Mouse (Mus musculus) ES-Bruce4 (cell line): ENCODE measurements around the gene Mex3a. TPM values are rescaled to one million over a fixed set of nuclear protein-coding genes. Genes with fewer than 3 reads are reported as not detected.
A peak's percentile ranks its signal among the peaks of the same experiment; 100 is the strongest.

Experiments
- H3K27ac ChIP-seq: 2 replicates; pipeline ENCODE4 v1.5.1; 2012; ENCODE audit warnings: low read length, inconsistent platforms; ENCODE audit not compliant: insufficient read depth
- H3K27me3 ChIP-seq: 2 replicates; pipeline ENCODE4 v1.6.1; 2012; ENCODE audit warnings: mild to moderate bottlenecking, low read length, inconsistent platforms; ENCODE audit not compliant: control insufficient read depth, poor library complexity, insufficient read depth, severe bottlenecking
- H3K36me3 ChIP-seq: 2 replicates; pipeline ENCODE4 v1.6.1; 2012; ENCODE audit warnings: inconsistent platforms, mild to moderate bottlenecking, low read length, moderate library complexity; ENCODE audit not compliant: control insufficient read depth, poor library complexity, insufficient read depth, severe bottlenecking
- H3K4me1 ChIP-seq: one replicate; pipeline ENCODE4 v1.8.1; 2011; ENCODE audit warnings: low read length; ENCODE audit not compliant: control insufficient read depth, insufficient read depth
- H3K4me3 ChIP-seq: 2 replicates; pipeline ENCODE4 v1.5.1; 2011; ENCODE audit warnings: low read depth, mild to moderate bottlenecking, low read length
- H3K9ac ChIP-seq: 2 replicates; pipeline ENCODE4 v1.6.1; 2012; ENCODE audit warnings: low read depth, mild to moderate bottlenecking, inconsistent platforms; ENCODE audit not compliant: poor library complexity, severe bottlenecking
- H3K9me3 ChIP-seq: replicated peaks from 2 replicates; pipeline ENCODE4 v1.6.1; 2012; ENCODE audit warnings: mild to moderate bottlenecking, low read length, inconsistent platforms; ENCODE audit not compliant: control insufficient read depth, poor library complexity, insufficient read depth, severe bottlenecking
- CTCF ChIP-seq: IDR thresholded peaks from one replicate; pipeline ENCODE4 v1.8.1; 2011; ENCODE audit warnings: low read depth, low read length
- EP300 ChIP-seq: IDR thresholded peaks from 2 replicates; pipeline ENCODE4 v1.6.1; 2011; ENCODE audit warnings: low read depth, low read length; ENCODE audit not compliant: insufficient read depth
- POLR2A ChIP-seq: IDR thresholded peaks from one replicate; pipeline ENCODE4 v1.8.1; 2011; ENCODE audit warnings: low read length; ENCODE audit not compliant: insufficient read depth
- polyA plus RNA-seq: library from polyadenylated mRNA; stranded (reverse); fragments of >200 nt; gene quantifications from 2 replicates; pipeline ENCODE4 v1.2.4, GENCODE M21; 2011; ENCODE audit warnings: low read depth; ENCODE audit not compliant: missing spikeins, insufficient read depth, insufficient read length

The Mex3a gene
- polyA plus RNA-seq, 1 experiment = 43.4 TPM

DNA sequence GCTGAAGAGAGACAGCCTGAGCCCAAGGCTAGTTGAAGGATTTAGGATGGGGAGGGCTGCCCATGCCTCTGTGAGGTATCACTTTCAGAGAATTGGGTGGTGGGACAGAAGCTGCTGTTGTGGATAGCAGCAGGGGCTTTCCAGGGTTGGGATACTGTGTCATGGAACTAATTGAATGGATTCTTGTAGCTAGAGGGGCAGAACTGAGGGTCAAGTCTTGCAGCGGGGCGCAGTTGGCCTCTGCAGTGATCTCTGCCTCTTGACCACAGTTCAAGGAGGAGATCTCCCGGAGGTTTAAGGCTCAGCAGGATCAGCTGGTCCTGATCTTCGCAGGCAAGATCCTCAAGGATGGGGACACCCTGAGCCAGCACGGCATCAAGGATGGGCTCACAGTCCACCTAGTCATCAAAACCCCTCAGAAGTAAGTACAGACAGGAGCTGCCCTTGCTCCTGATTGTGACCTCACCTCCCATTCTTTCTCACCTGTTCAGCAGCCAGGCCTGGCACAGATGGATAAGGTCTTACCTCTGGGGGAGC, 22.9 kb downstream of the Mex3a start:
- peak overlapping the region; percentile 100 for H3K9ac ChIP-seq
- no peaks in the 10 kb centered on the region for H3K27me3 ChIP-seq
- no peak for TF ChIP-seq EP300
- no peak for TF ChIP-seq POLR2A
- no peak for TF ChIP-seq CTCF
- H3K4me1 ChIP-seq = peaks cover 2% of the 10 kb centered on the region
- peak overlapping the region; percentile 34 for H3K4me3 ChIP-seq
- peaks cover 44% of the 10 kb centered on the region for H3K36me3 ChIP-seq
- H3K9me3 ChIP-seq = no peaks in the 10 kb centered on the region
- H3K27ac ChIP-seq = no peak overlapping the region

DNA sequence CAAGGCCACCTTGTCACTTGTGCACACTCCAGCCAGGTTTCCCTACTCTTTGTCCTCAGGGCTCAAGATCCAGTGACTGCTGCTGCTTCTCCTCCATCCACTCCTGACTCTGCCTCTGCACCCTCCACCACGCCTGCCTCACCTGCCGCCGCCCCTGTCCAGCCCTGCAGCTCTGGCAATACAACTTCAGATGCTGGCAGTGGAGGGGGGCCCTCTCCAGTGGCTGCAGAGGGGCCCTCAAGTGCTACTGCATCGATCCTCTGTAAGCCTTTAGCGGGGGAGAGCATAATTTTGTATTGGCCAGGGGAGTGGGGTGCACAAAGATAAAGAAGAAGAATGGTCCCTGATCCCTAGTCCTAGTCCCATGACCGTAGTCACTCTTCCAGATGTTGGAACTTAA, 23.5 kb downstream of the Mex3a start:
- Histone ChIP-seq H3K4me1 (peaks cover 2% of the 10 kb centered on the region), H3K9me3 (no peaks in the 10 kb centered on the region), H3K4me3 (no peak overlapping the region), H3K9ac (no peak overlapping the region), H3K27me3 (no peaks in the 10 kb centered on the region), H3K36me3 (peaks cover 50% of the 10 kb centered on the region), H3K27ac (no peak overlapping the region)
- no peak for TF ChIP-seq EP300
- TF ChIP-seq POLR2A = no peak
- TF ChIP-seq CTCF = no peak

DNA sequence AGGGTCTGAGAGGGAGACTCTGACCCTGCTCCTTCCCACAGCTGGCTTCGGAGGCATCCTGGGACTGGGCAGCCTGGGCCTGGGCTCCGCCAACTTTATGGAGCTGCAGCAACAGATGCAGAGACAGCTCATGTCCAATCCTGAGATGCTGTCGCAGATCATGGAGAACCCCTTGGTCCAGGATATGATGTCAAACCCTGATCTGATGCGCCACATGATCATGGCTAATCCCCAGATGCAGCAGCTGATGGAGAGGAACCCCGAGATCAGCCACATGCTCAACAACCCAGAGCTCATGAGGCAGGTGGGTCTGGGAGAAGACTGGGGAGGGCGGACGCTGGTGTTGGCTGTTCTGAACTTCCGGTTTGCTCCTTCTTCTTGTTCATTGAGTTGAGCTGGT, 24.4 kb downstream of the Mex3a start:
- TF ChIP-seq EP300 (no peak), CTCF (no peak), POLR2A (no peak)
- Histone ChIP-seq H3K4me3 (no peak overlapping the region), H3K9ac (no peak overlapping the region)

DNA sequence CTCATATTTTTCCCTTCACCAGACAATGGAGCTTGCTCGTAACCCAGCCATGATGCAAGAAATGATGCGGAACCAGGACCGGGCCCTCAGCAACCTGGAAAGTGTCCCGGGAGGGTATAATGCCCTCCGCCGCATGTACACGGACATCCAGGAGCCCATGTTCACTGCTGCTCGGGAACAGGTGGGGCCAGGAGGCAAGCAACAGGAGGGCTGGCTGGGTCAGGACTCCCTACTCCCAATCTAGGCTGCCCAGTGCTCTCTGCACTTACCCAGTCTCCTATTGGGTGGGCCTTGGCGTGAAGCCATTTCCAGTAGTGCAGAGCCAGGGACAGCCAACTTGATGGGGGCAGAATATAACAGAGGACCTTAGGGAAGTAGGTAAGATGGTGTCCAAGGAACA, 27.4 kb downstream of the Mex3a start:
- Histone ChIP-seq H3K27me3 (no peaks in the 10 kb centered on the region), H3K9ac (no peak overlapping the region), H3K4me1 (peaks cover 2% of the 10 kb centered on the region), H3K27ac (no peak overlapping the region), H3K9me3 (no peaks in the 10 kb centered on the region), H3K4me3 (no peak overlapping the region), H3K36me3 (peaks cover 81% of the 10 kb centered on the region)
- TF ChIP-seq POLR2A (no peak), CTCF (no peak)

More for the DNA sequence above, 24.4 kb downstream of the Mex3a start:
- H3K27me3 ChIP-seq = no peaks in the 10 kb centered on the region
- H3K4me1 ChIP-seq = peaks cover 2% of the 10 kb centered on the region
- H3K27ac ChIP-seq = no peak overlapping the region
- H3K9me3 ChIP-seq = no peaks in the 10 kb centered on the region
- H3K36me3 ChIP-seq = peaks cover 56% of the 10 kb centered on the region

DNA sequence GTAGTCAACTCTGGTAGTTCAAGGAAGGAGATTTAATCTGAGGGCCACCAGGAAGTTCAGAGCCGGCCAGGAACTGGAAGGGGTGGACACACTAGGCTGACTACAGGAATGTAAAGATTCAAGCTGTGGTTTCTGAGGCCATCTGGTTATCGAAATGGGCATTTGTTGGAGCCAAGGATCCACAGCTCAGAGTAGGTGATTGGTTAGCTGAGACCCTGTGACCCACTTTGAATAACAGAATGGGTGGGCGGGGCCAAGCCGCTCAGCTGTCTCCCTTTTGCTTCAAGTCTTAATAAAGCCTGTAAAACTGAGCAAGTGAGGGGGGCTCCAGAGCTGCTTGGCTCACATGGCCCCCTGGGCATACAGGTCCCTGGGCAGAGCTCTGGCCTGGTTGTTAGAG, 29.8 kb downstream of the Mex3a start:
- peak overlapping the region; percentile 27; the same call in 1 of the 2 replicates for H3K9ac ChIP-seq
- H3K36me3 ChIP-seq = peaks cover 90% of the 10 kb centered on the region
- peaks cover 4% of the 10 kb centered on the region for H3K4me1 ChIP-seq
- H3K27me3 ChIP-seq = no peaks in the 10 kb centered on the region
- H3K9me3 ChIP-seq = no peaks in the 10 kb centered on the region
- peak overlapping the region; percentile 11; the same call in 1 of the 2 replicates for H3K4me3 ChIP-seq
- H3K27ac ChIP-seq = peak overlapping the region; percentile 42
- TF ChIP-seq EP300 (no peak), POLR2A (peak; percentile 1)

DNA sequence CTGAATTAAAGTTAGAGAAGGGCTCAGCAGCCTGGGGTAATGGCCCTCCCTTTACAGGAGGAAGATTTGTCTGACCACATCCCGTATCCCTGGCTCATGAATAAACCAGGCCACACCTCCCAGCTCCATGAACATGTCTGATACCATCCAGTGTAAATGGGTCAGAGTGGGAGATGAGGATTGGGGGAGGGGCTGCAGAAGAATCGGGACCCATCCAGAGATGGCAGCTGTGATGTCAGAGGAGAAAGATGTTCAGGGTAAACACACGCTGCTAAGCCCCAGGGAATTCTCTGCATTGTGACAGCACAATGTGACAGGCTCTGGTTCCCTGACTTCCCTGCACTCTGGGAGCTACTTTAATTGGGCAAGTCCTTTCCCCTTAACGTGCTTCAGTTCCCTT, 31.2 kb downstream of the Mex3a start:
- Histone ChIP-seq H3K27me3 (no peaks in the 10 kb centered on the region), H3K4me1 (peaks cover 2% of the 10 kb centered on the region), H3K27ac (peak overlapping the region; percentile 49), H3K9me3 (no peaks in the 10 kb centered on the region), H3K4me3 (no peak overlapping the region), H3K9ac (no peak overlapping the region; the same call in 1 of the 2 replicates), H3K36me3 (peaks cover 87% of the 10 kb centered on the region)
- no peak for TF ChIP-seq CTCF
- no peak for TF ChIP-seq EP300
- TF ChIP-seq POLR2A = no peak
